Mouse (Mus musculus): ENCODE measurements around the gene BC017158. TPM values are rescaled to one million over a fixed set of nuclear protein-coding genes. Genes with fewer than 3 reads are reported as not detected.

BC017158 gene
- polyA plus RNA-seq (2014; fragmentation: Illumina TruSeq; extraction: RNeasy Lipid Tissue Mini Kit (QIAGEN cat#74804); ENCODE audit: low read depth, low replicate concordance), result 4.4 TPM

GRCm38 (mm10) chr7:128297617-128298480 lies at the start of gene BC017158:
TSS of gene BC017158 (minus strand) at chr7:128298170.

GRCm38 (mm10) chr7:128265411-128265810 lies 32.6 kb downstream of the BC017158 start, which contains the start of gene Slc5a2:
TSS of gene Slc5a2 (plus strand) at chr7:128265657.

GRCm38 (mm10) chr7:128246496-128247391 lies 51.2 kb downstream of the BC017158 start, which contains the start of gene Tgfb1i1:
TSS of gene Tgfb1i1 (plus strand) at chr7:128246812.

GRCm38 (mm10) chr7:128237927-128238778 lies 59.8 kb downstream of the BC017158 start, which contains the start of gene 9130023H24Rik:
TSS of gene 9130023H24Rik (minus strand) at chr7:128238031.

GRCm38 (mm10) chr7:128236856-128237592 lies 60.9 kb downstream of the BC017158 start, which contains the start of gene Armc5:
TSS of gene Armc5 (plus strand) at chr7:128237342.

Other genes with a start within 250 kb of the BC017158 start
- 4.1 TPM for gene Itgam, start 235.5 kb downstream of the BC017158 start, polyA plus RNA-seq (2014; fragmentation: Illumina TruSeq; extraction: RNeasy Lipid Tissue Mini Kit (QIAGEN cat#74804); ENCODE audit: low read depth, low replicate concordance)
- not detected for gene Gm49368, start 235.5 kb downstream of the BC017158 start, polyA plus RNA-seq (2014; fragmentation: Illumina TruSeq; extraction: RNeasy Lipid Tissue Mini Kit (QIAGEN cat#74804); ENCODE audit: low read depth, low replicate concordance)
- gene Itgax, start 168.6 kb downstream of the BC017158 start, polyA plus RNA-seq (2014; fragmentation: Illumina TruSeq; extraction: RNeasy Lipid Tissue Mini Kit (QIAGEN cat#74804); ENCODE audit: low read depth, low replicate concordance), result 0.99 TPM
- not detected for gene Itgad, start 143.8 kb downstream of the BC017158 start, polyA plus RNA-seq (2014; fragmentation: Illumina TruSeq; extraction: RNeasy Lipid Tissue Mini Kit (QIAGEN cat#74804); ENCODE audit: low read depth, low replicate concordance)
- not detected for gene Cox6a2, start 91.8 kb downstream of the BC017158 start, polyA plus RNA-seq (2014; fragmentation: Illumina TruSeq; extraction: RNeasy Lipid Tissue Mini Kit (QIAGEN cat#74804); ENCODE audit: low read depth, low replicate concordance)
- gene Armc5, start 60.8 kb downstream of the BC017158 start, polyA plus RNA-seq (2014; fragmentation: Illumina TruSeq; extraction: RNeasy Lipid Tissue Mini Kit (QIAGEN cat#74804); ENCODE audit: low read depth, low replicate concordance), result 0.70 TPM
- 5.8 TPM for gene 9130023H24Rik, start 60.1 kb downstream of the BC017158 start, polyA plus RNA-seq (2014; fragmentation: Illumina TruSeq; extraction: RNeasy Lipid Tissue Mini Kit (QIAGEN cat#74804); ENCODE audit: low read depth, low replicate concordance)
- 3.3 TPM for gene Tgfb1i1, start 51.4 kb downstream of the BC017158 start, polyA plus RNA-seq (2014; fragmentation: Illumina TruSeq; extraction: RNeasy Lipid Tissue Mini Kit (QIAGEN cat#74804); ENCODE audit: low read depth, low replicate concordance)
- not detected for gene Slc5a2, start 32.5 kb downstream of the BC017158 start, polyA plus RNA-seq (2014; fragmentation: Illumina TruSeq; extraction: RNeasy Lipid Tissue Mini Kit (QIAGEN cat#74804); ENCODE audit: low read depth, low replicate concordance)
- 17.1 TPM for gene Rgs10, start 120.6 kb upstream of the BC017158 start, polyA plus RNA-seq (2014; fragmentation: Illumina TruSeq; extraction: RNeasy Lipid Tissue Mini Kit (QIAGEN cat#74804); ENCODE audit: low read depth, low replicate concordance)
- 222 TPM for gene Tial1, start 163.5 kb upstream of the BC017158 start, polyA plus RNA-seq (2014; fragmentation: Illumina TruSeq; extraction: RNeasy Lipid Tissue Mini Kit (QIAGEN cat#74804); ENCODE audit: low read depth, low replicate concordance)
- 62.1 TPM for gene Bag3, start 225.4 kb upstream of the BC017158 start, polyA plus RNA-seq (2014; fragmentation: Illumina TruSeq; extraction: RNeasy Lipid Tissue Mini Kit (QIAGEN cat#74804); ENCODE audit: low read depth, low replicate concordance)

Data from adrenal gland, adult 10 weeks (tissue).